Mouse (Mus musculus) small intestine, adult 2 months (tissue): Measurements from ENCODE around the gene Prkcsh. TPM values are rescaled to one million over a fixed set of nuclear protein-coding genes. Genes with fewer than 3 reads are reported as not detected.

Source experiments
- H3K27ac ChIP-seq: fragments of 200-500 bp; 2 replicates; pipeline ENCODE4 v1.5.1; 2012; ENCODE audit warnings: low read depth, low read length, control low read depth, inconsistent platforms; ENCODE audit not compliant: insufficient read depth
- H3K27me3 ChIP-seq: fragments of 200-500 bp; 2 replicates; pipeline ENCODE4 v1.6.1; 2012; ENCODE audit warnings: mild to moderate bottlenecking, moderate library complexity, low read length, inconsistent platforms; ENCODE audit not compliant: control insufficient read depth, insufficient read depth
- H3K36me3 ChIP-seq: fragments of 200-500 bp; 2 replicates; pipeline ENCODE4 v1.6.1; 2012; ENCODE audit warnings: mild to moderate bottlenecking, low read length, control low read depth, inconsistent platforms; ENCODE audit not compliant: control insufficient read depth, insufficient read depth
- H3K4me1 ChIP-seq: fragments of 200-500 bp; 2 replicates; pipeline ENCODE4 v1.6.1; 2012; ENCODE audit warnings: low read length, inconsistent platforms, mixed read lengths; ENCODE audit not compliant: control insufficient read depth, insufficient read depth, insufficient read length
- H3K4me3 ChIP-seq: fragments of 200-500 bp; 2 replicates; pipeline ENCODE4 v1.5.1; 2012; ENCODE audit warnings: low read depth, mild to moderate bottlenecking, control low read depth, inconsistent platforms, low read length, moderate library complexity
- CTCF ChIP-seq: fragments of 200-500 bp; IDR thresholded peaks from 2 replicates; pipeline ENCODE4 v1.5.1; 2012; ENCODE audit warnings: low read depth, mild to moderate bottlenecking, control low read depth, inconsistent platforms, low read length, moderate library complexity, mixed read lengths; ENCODE audit not compliant: insufficient replicate concordance, insufficient read length; ENCODE audit errors: extremely low read depth
- POLR2A ChIP-seq: fragments of 200-500 bp; IDR thresholded peaks from 2 replicates; pipeline ENCODE4 v1.6.1; 2012; ENCODE audit warnings: low read depth, mild to moderate bottlenecking, control low read depth, inconsistent platforms, low read length, moderate library complexity
- WGBS: fragments of 180-500 bp; shearing (Covaris S2); methylation state at CpG from one replicate; pipeline ENCODE4 v1.1.7; 2018; 5-methylcytosine and 5-hydroxymethylcytosine counted together
- polyA plus RNA-seq: library from polyadenylated mRNA; depleted of rRNA; stranded (reverse); fragments of >200 nt; gene quantifications from 2 replicates; pipeline ENCODE4 v1.2.3, GENCODE M21; 2012

Prkcsh gene
- polyA plus RNA-seq, 1 experiment = 169 TPM

GRCm38 (mm10) chr9:21969304-21969703, 33.3 kb upstream of the Prkcsh start:
- Histone ChIP-seq H3K36me3 (no peaks in the 10 kb centered on the region), H3K27ac (no peak overlapping the region), H3K4me3 (no peak overlapping the region), H3K4me1 (no peaks in the 10 kb centered on the region), H3K27me3 (peaks cover 2% of the 10 kb centered on the region; the same call in 1 of the 2 replicates)
- no peak for TF ChIP-seq CTCF
- TF ChIP-seq POLR2A = no peak
- 69% methylated on average over 4 of the region's 4 CpGs for whole genome bisulfite sequencing

- Histone ChIP-seq H3K27me3 (no peaks in the 10 kb centered on the region), H3K4me1 (no peaks in the 10 kb centered on the region), H3K4me3 (no peak overlapping the region), H3K36me3 (no peaks in the 10 kb centered on the region), H3K27ac (no peak overlapping the region)
- 63% methylated on average over 10 of the region's 10 CpGs for WGBS
- no peak for TF ChIP-seq CTCF
- TF ChIP-seq POLR2A = no peak
These were observed 25.9 kb upstream of the Prkcsh start for GRCm38 (mm10) chr9:21976626-21977175.

GRCm38 (mm10) chr9:21977331-21977730, 25.3 kb upstream of the Prkcsh start:
- 86% methylated on average over 5 of the region's 5 CpGs for WGBS

GRCm38 (mm10) chr9:21977972-21978371, 24.6 kb upstream of the Prkcsh start:
- Histone ChIP-seq H3K4me1 (no peaks in the 10 kb centered on the region), H3K27ac (no peak overlapping the region), H3K27me3 (no peaks in the 10 kb centered on the region), H3K36me3 (no peaks in the 10 kb centered on the region), H3K4me3 (no peak overlapping the region)
- TF ChIP-seq CTCF (peak; percentile 73; the same call in 1 of the 2 replicates), POLR2A (no peak)
- WGBS = 25% methylated on average over 2 of the region's 2 CpGs

More at GRCm38 (mm10) chr9:21977331-21977730, 25.3 kb upstream of the Prkcsh start:
- H3K4me1 ChIP-seq = no peaks in the 10 kb centered on the region
- no peaks in the 10 kb centered on the region for H3K27me3 ChIP-seq
- no peaks in the 10 kb centered on the region for H3K36me3 ChIP-seq
- no peak overlapping the region for H3K27ac ChIP-seq
- H3K4me3 ChIP-seq = no peak overlapping the region
- TF ChIP-seq CTCF (no peak), POLR2A (no peak)

- 83% methylated on average over 4 of the region's 4 CpGs for WGBS
- TF ChIP-seq CTCF = no peak
- no peak for TF ChIP-seq POLR2A
- no peak overlapping the region for H3K27ac ChIP-seq
These were observed 24.0 kb upstream of the Prkcsh start for GRCm38 (mm10) chr9:21978398-21979128.

GRCm38 (mm10) chr9:21983911-21984310, 18.7 kb upstream of the Prkcsh start:
- Histone ChIP-seq H3K4me1 (peaks cover 12% of the 10 kb centered on the region), H3K36me3 (no peaks in the 10 kb centered on the region), H3K4me3 (no peak overlapping the region), H3K27me3 (peaks cover 17% of the 10 kb centered on the region), H3K27ac (no peak overlapping the region)
- 58% methylated on average over 3 of the region's 3 CpGs for WGBS
- TF ChIP-seq POLR2A (no peak), CTCF (no peak)

More at GRCm38 (mm10) chr9:21978398-21979128, 24.0 kb upstream of the Prkcsh start:
- Histone ChIP-seq H3K4me1 (no peaks in the 10 kb centered on the region), H3K4me3 (no peak overlapping the region), H3K36me3 (no peaks in the 10 kb centered on the region), H3K27me3 (no peaks in the 10 kb centered on the region)

GRCm38 (mm10) chr9:21987592-21988342, 14.8 kb upstream of the Prkcsh start:
- Histone ChIP-seq H3K27ac (no peak overlapping the region), H3K4me1 (peaks cover 12% of the 10 kb centered on the region), H3K4me3 (no peak overlapping the region), H3K36me3 (no peaks in the 10 kb centered on the region), H3K27me3 (peaks cover 34% of the 10 kb centered on the region)
- WGBS = 17% methylated on average over 36 of the region's 36 CpGs
- TF ChIP-seq CTCF (no peak), POLR2A (no peak)
